Mouse (Mus musculus): Measurements from ENCODE around the gene E030030I06Rik. TPM values are rescaled to one million over a fixed set of nuclear protein-coding genes. Genes with fewer than 3 reads are reported as not detected.
A peak's percentile ranks its signal among the peaks of the same experiment; 100 is the strongest.
"Not testable (repeated sequence)": the region's sequence is repeated elsewhere in the genome, so short reads cannot be mapped to it uniquely, and the experiment has no call there.

The E030030I06Rik gene
- 18.5 and 23.1 TPM in 2 replicates for polyA plus RNA-seq (2015; fragmentation: Nextera tagmentation; extraction: Ambion mirVana)

- H3K27me3 ChIP-seq = peaks cover 41% of the 10 kb centered on the region
- peaks cover 21% of the 10 kb centered on the region for H3K4me1 ChIP-seq
- H3K9me3 ChIP-seq = no peaks in the 10 kb centered on the region
- H3K4me2 ChIP-seq = peak within 1 kb of the TSS; percentile 99
- no peaks in the 10 kb centered on the region for H3K36me3 ChIP-seq
- H3K27ac ChIP-seq = peak within 1 kb of the TSS; percentile 74
- ATAC-seq (ENCODE audit: borderline replicate concordance, extremely low read depth, low FRiP score, low TSS enrichment) = peak; percentile 45
- peak within 1 kb of the TSS; percentile 72 for H3K4me3 ChIP-seq
- under 1% methylated on average over 37 of the region's 37 CpGs for WGBS
- H3K9ac ChIP-seq = peak within 1 kb of the TSS; percentile 81
Measured at GRCm38 (mm10) chr10:22149073-22149690, at the start of gene E030030I06Rik. Gene E030030I06Rik (minus strand): TSS chr10:22149270.

- ATAC-seq (ENCODE audit: borderline replicate concordance, extremely low read depth, low FRiP score, low TSS enrichment) = 0 out of 2 replicates have a peak, but pooled peaks have one; percentile 31
- 5% methylated on average over 6 of the region's 10 CpGs for WGBS
- not testable (repeated sequence) for H3K36me3 ChIP-seq
Measured at GRCm38 (mm10) chr10:22191035-22191434, 42.0 kb upstream of the E030030I06Rik start.

GRCm38 (mm10) chr10:22176515-22176914 lies 27.4 kb upstream of the E030030I06Rik start:
- not testable (repeated sequence) for H3K9me3 ChIP-seq; H3K4me1 ChIP-seq; H3K4me2 ChIP-seq; ATAC-seq (ENCODE audit: borderline replicate concordance, extremely low read depth, low FRiP score, low TSS enrichment); H3K27me3 ChIP-seq; H3K36me3 ChIP-seq; H3K9ac ChIP-seq; H3K27ac ChIP-seq; H3K4me3 ChIP-seq
- WGBS = 59% methylated on average over 2 of the region's 2 CpGs

More at GRCm38 (mm10) chr10:22191035-22191434, 42.0 kb upstream of the E030030I06Rik start:
- not testable (repeated sequence) for H3K4me1 ChIP-seq, H3K9me3 ChIP-seq, H3K4me2 ChIP-seq, H3K27me3 ChIP-seq, H3K27ac ChIP-seq, H3K9ac ChIP-seq, H3K4me3 ChIP-seq

GRCm38 (mm10) chr10:22174190-22174487 lies 25.1 kb upstream of the E030030I06Rik start:
- not testable (repeated sequence) for H3K4me1 ChIP-seq; H3K27ac ChIP-seq; H3K36me3 ChIP-seq; H3K4me3 ChIP-seq; H3K27me3 ChIP-seq; ATAC-seq (ENCODE audit: borderline replicate concordance, extremely low read depth, low FRiP score, low TSS enrichment); H3K9me3 ChIP-seq; H3K9ac ChIP-seq; H3K4me2 ChIP-seq
- 75% methylated on average over 2 of the region's 2 CpGs for WGBS

GRCm38 (mm10) chr10:22173335-22174189 lies 24.5 kb upstream of the E030030I06Rik start:
- H3K27ac ChIP-seq, H3K9me3 ChIP-seq, H3K4me1 ChIP-seq, H3K9ac ChIP-seq, H3K27me3 ChIP-seq, H3K36me3 ChIP-seq, H3K4me3 ChIP-seq: not testable (repeated sequence)
- ATAC-seq (ENCODE audit: borderline replicate concordance, extremely low read depth, low FRiP score, low TSS enrichment) = peak; percentile 77
- WGBS = 17% methylated on average over 11 of the region's 17 CpGs
- H3K4me2 ChIP-seq = peak overlapping the region; percentile 39

GRCm38 (mm10) chr10:22172431-22173334 lies 23.6 kb upstream of the E030030I06Rik start:
- not testable (repeated sequence) for H3K9ac ChIP-seq; H3K27me3 ChIP-seq; H3K4me1 ChIP-seq; H3K9me3 ChIP-seq; H3K27ac ChIP-seq; H3K36me3 ChIP-seq; ATAC-seq (ENCODE audit: borderline replicate concordance, extremely low read depth, low FRiP score, low TSS enrichment); H3K4me3 ChIP-seq
- 64% methylated on average over 4 of the region's 5 CpGs for WGBS
- H3K4me2 ChIP-seq = peak overlapping the region; percentile 39

GRCm38 (mm10) chr10:22169116-22169515 lies 20.0 kb upstream of the E030030I06Rik start:
- not testable (repeated sequence) for ATAC-seq (ENCODE audit: borderline replicate concordance, extremely low read depth, low FRiP score, low TSS enrichment); H3K9me3 ChIP-seq; H3K27ac ChIP-seq; H3K27me3 ChIP-seq; H3K9ac ChIP-seq; H3K36me3 ChIP-seq; H3K4me3 ChIP-seq; H3K4me2 ChIP-seq; H3K4me1 ChIP-seq

- not testable (repeated sequence) for H3K4me2 ChIP-seq; H3K4me1 ChIP-seq; ATAC-seq (ENCODE audit: borderline replicate concordance, extremely low read depth, low FRiP score, low TSS enrichment); H3K36me3 ChIP-seq; H3K4me3 ChIP-seq; H3K27ac ChIP-seq; H3K9ac ChIP-seq; H3K27me3 ChIP-seq; H3K9me3 ChIP-seq
- WGBS = 68% methylated on average over 1 of the region's 1 CpGs
Measured at GRCm38 (mm10) chr10:22167061-22167460, 18.0 kb upstream of the E030030I06Rik start.

GRCm38 (mm10) chr10:22166025-22166424 lies 17.0 kb upstream of the E030030I06Rik start:
- not testable (repeated sequence) for H3K4me1 ChIP-seq; H3K27ac ChIP-seq; H3K9ac ChIP-seq; H3K36me3 ChIP-seq; H3K4me2 ChIP-seq; H3K9me3 ChIP-seq; ATAC-seq (ENCODE audit: borderline replicate concordance, extremely low read depth, low FRiP score, low TSS enrichment); H3K4me3 ChIP-seq; H3K27me3 ChIP-seq
- 64% methylated on average over 2 of the region's 2 CpGs for WGBS

GRCm38 (mm10) chr10:22165328-22166003 lies 16.4 kb upstream of the E030030I06Rik start:
- ATAC-seq (ENCODE audit: borderline replicate concordance, extremely low read depth, low FRiP score, low TSS enrichment); H3K36me3 ChIP-seq; H3K4me2 ChIP-seq; H3K27me3 ChIP-seq; H3K4me3 ChIP-seq; H3K27ac ChIP-seq; H3K9ac ChIP-seq; H3K4me1 ChIP-seq; H3K9me3 ChIP-seq: not testable (repeated sequence)
- WGBS = 43% methylated on average over 5 of the region's 5 CpGs

- H3K9me3 ChIP-seq; H3K27ac ChIP-seq; H3K9ac ChIP-seq; H3K36me3 ChIP-seq; H3K4me3 ChIP-seq; ATAC-seq (ENCODE audit: borderline replicate concordance, extremely low read depth, low FRiP score, low TSS enrichment); H3K4me1 ChIP-seq: not testable (repeated sequence)
- Histone ChIP-seq H3K4me2 (peak overlapping the region; percentile 42), H3K27me3 (peaks cover 18% of the 10 kb centered on the region)
- 40% methylated on average over 15 of the region's 16 CpGs for WGBS
Measured at GRCm38 (mm10) chr10:22163705-22164583, 14.9 kb upstream of the E030030I06Rik start.

All from lung, embryonic 15.5 days (tissue).